Mouse (Mus musculus) granulocyte monocyte progenitor cell, adult 5-6 weeks (primary cell): ENCODE data around the gene Trim62. TPM values are rescaled to one million over a fixed set of nuclear protein-coding genes. Genes with fewer than 3 reads are reported as not detected.

Source experiments
- ATAC-seq: replicated peaks from 2 replicates; pipeline ENCODE4 v1.8.0; 2016; ENCODE audit warnings: mild to moderate bottlenecking, moderate TSS enrichment, inconsistent platforms; ENCODE audit not compliant: poor library complexity, severe bottlenecking
- total RNA-seq, 2 experiments: library from RNA; stranded (forward) in 1 of 2; stranded (reverse) in 1 of 2; fragments of 200-712, 200-1000 nt in 1 of 2; fragments of >200 nt in 1 of 2; fragmentation: Nextera tagmentation in 1 of 2; gene quantifications; 2 replicates each; pipeline ENCODE4 v1.2.3; 2014 to 2017

The Trim62 gene
- total RNA-seq, 2 experiments from 2014 or later: 0.10 to 2.1 TPM

GRCm38 (mm10) chr4:128884711-128885095 is 1.3 kb downstream of the Trim62 start:
- no peak for ATAC-seq

DNA sequence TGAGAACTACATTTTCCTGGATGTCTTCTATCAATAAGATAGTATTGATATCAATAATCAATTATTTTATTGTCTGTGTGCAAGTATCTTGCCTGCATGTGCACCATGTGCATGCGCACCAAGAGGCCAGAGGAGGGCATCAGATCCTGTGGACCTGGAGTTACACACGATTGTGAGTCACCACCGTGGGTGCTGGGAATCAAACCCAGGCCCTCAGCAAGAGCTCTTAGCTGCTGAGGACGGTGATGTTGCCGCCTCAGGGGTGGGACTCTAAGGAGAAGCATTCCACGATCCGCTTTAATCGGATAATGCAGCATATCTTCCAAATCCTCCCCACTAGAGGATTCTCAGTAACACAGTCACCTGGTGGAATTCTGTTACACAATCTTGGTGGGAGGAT is 2.2 kb downstream of the Trim62 start:
- no peak for ATAC-seq

DNA sequence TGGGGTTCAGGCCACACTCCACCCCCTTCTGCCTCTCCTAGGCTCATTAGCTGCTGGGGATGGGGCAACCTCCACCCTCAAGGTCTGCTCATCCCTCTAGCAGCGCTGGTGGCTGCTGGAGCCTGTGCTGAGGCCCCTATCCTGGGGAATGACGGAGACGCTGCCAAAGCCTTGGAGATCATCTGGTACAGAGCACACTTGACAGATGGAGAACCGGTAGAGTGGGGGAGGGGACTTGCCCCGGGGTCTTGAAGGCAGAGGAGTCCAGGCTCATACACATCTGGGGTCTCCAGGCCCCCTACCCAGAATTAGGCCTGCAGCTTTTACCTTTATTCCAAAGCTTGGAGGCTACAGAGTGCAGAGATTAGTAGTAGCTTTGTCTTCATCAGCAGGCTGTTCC is 3.2 kb downstream of the Trim62 start:
- no peak for ATAC-seq

DNA sequence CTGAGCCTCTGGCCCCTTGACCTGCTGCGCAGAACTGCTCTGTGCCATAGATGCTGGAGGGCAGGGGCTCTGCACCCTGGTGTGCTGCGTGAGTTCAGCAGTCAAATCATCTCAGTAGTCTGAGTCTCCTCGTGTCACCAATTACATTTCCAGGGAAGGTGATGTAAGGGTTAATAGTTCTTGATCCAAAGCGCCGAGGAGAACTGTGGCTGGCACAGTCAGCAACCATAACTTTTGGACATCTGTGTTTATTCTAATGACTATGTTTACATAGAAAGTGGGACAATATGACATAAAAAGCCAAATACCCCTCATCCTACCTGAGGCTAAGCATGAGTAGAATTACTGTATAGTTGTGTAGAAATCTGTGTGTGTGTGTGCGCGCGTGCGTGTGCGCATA is 3.6 kb downstream of the Trim62 start:
- ATAC-seq: no peak

- no peak for ATAC-seq
Observed at GRCm38 (mm10) chr4:128887641-128888091, 4.3 kb downstream of the Trim62 start.

DNA sequence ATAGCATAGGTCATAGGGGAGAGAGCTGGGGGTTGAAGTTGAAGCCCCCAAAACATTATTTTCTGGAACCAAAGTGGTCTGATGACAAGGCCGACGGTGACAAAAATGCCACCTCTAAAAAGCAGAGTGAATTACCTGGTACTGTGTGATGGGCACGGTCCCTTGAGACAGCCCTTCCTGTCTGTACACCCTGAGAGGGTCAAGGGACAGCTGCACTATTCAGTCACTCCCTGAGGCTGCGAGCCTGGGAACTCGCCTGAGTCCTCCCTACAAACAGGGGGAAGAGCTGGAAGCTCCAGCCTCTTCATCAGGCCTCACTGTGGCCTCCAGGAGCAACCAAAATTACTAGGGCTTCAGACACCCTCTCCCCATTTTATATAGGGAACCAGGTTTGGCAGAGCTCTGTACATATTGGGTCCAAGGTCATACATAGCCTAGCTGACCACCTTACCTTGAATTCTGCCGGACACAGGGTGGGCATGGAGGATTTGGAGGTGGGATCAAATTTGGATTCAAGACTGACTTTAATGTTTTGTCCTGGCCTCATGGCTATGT is 5.1 kb downstream of the Trim62 start:
- no peak for ATAC-seq

GRCm38 (mm10) chr4:128889752-128890630 is 6.6 kb downstream of the Trim62 start:
- no peak for ATAC-seq

DNA sequence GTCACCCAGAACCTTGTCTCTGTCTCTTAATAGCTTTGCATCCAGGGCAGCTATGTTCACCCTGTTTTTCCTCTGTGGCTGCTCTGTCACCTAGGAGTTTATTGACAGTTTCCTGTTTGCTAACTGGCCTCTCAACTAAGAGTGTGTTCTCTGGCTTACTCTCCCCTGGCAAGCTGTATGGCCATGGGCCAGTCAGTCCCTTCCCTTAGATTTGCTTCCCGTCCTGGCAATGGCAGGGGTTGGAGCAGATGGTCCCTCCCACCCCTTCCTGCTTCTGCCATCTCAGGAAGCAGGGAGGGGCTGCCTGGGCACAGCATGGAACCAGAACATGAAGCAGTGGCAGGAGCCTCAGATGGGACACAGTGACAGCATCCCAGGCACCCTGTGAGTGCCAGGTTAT is 7.8 kb downstream of the Trim62 start:
- no peak; the same call in 1 of the 2 replicates for ATAC-seq

GRCm38 (mm10) chr4:128891746-128892145 is 8.4 kb downstream of the Trim62 start:
- no peak for ATAC-seq

DNA sequence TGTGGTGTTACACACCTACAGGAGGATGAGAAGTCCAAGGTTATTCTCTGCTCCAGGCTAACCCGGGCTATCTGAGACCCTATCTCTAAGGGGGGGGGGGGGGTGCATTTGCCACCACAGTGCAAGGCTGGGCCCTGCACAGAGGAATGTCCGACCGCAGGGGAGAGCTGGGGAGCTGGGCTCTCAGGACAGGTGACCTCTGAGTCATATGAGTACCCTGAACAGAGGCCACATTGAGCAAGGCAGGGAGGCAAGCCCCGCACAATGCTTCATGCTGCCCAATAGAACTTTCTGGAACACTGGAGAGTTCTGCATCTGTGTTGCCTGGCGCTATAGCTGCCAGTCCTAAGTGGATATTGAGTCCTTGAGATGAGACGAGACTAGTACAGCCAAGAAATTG is 8.8 kb downstream of the Trim62 start:
- ATAC-seq: no peak

- ATAC-seq: no peak
Observed at GRCm38 (mm10) chr4:128894112-128894511, 10.7 kb downstream of the Trim62 start.

DNA sequence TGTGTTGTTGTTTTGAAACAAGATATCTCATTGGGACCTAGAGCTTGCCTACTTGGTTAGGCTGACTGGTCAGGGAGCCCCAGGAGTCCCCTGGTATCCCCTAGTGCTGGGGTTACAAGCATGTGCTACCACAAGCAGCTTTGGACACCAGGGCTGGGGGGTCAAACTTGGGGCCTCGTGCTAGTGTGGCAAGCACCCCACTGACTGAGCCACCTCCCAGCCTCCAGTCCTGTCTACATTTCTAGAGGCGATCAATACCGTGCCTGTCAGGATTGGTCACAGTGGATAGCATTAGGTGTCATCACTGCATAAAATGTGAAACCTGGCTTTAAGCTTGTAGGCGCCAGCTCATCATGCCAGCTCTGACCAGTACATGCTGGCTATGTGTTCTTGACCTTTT is 12.5 kb downstream of the Trim62 start:
- no peak for ATAC-seq

- ATAC-seq: no peak
Observed at GRCm38 (mm10) chr4:128896667-128897066, 13.3 kb downstream of the Trim62 start.

DNA sequence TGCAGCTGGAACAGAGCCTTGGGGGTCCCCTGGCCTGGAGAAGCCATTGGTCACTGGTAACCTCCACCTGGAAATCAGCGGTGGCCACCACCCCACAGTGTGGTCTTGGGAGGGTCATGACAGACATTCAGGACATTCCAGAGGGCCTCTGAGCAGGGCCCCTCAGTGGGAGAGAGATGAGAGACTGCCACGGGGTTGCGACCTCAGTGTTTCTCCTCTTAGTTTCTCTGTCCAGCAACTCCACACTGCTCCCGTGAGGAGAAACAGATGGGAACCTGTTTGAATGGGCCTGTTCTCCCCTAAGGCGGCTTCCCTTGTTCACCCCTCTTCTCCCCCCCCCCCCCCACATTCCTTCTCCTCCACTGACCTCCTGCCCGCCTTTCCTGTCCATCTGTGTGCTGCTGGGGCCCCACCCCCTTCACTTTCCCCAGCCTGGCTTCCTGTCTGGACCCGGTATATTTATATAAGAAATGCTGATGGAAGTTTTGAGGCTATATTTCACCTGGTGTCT is 14.6 kb downstream of the Trim62 start:
- no peak for ATAC-seq

GRCm38 (mm10) chr4:128899332-128899731 is 16.0 kb downstream of the Trim62 start:
- ATAC-seq: no peak

GRCm38 (mm10) chr4:128900484-128900883 is 17.1 kb downstream of the Trim62 start:
- ATAC-seq: no peak

DNA sequence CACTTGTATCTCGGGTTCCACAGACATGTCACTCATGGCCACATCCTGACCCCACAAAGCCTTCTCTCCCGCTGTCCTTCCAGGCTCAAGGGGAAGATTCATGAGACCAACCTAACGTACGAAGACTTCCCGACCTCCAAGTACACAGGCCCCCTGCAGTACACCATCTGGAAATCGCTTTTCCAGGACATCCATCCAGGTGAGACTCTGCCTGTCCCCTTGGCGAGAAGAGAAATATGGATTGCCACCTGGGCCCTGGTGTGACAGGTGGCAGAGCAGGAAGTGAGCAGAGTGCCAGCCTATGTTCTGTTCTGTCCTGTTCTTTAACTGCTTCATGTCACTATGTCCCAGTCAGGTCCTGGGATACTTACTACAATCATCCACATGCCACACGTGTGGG is 19.0 kb downstream of the Trim62 start:
- ATAC-seq: no peak

DNA sequence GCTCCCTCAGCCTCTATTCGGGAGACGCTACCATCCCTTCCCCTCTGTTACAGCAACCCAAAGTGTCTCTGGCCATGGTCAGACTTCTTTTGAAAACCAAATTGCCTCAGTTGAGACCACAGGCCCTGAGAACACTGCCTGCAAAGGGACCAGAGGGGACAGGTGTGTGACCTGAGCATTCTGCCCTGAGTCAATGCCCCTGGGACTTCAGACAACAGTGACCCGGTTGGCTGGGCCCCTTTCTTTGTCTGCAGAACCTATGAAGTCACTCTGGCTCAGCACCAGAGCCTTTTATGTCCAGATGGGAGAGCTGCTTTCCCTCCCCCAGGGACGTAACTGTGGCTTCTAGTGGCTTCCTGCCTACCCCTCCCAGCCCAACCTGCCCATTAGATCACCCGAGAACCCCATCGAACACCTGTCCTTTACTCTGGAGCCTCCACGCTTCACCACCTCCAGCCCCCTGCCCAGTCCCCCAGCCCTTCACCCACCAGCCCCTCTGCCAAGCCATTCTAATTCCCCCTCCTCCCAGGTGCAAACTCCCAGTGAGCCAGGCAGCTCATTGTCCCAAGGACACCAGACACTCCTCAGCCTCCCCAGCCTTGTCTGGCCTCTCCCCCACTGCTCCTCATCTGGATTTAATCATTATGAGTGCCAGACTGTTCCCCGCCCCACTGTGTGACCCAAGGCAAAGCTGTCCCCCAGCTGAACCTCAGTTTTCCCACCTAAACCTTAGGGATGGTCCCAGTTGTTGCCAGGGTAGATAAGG is 20.8 kb downstream of the Trim62 start:
- ATAC-seq: no peak

GRCm38 (mm10) chr4:128905251-128905650 is 21.9 kb downstream of the Trim62 start:
- no peak for ATAC-seq

- ATAC-seq: no peak
Observed at GRCm38 (mm10) chr4:128906757-128907156, 23.4 kb downstream of the Trim62 start.
